Comparison of ENCODE assay signal across 17 mouse cellular contexts in the genomic region with DNA sequence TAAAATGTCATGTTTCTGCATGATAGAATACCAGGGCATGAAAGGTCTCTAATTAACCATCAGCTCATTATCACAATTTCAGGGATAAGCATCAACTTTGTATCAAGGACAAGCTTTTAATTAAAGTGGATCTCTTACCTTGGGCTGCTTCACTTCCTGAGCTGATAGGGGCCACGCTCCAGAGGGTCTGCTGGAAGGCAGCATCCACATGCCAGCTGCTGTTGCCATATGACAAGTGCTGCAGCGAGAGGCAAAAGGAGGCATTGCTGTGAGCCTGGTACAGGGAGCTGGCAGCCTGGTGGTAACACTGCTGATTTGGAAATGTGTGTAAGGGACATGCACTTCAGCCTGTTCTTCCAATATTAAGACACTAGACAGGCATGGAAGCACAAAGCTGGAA.
DNase-seq lines count a peak whose midpoint lies in the region; ATAC-seq and TF ChIP-seq lines count a peak whose summit lies in the region.
"Had no signal": no experiment of that assay in that cellular context is flagged by ENCODE, and none has a peak within 500 bp of the region (broad histone marks: within the 10 kb centered on the region; RNA-seq: fewer than 3 reads in every experiment).

No protein-coding gene starts in this region.

- 47% methylated on average over 2 of the region's 2 CpGs for WGBS in forebrain, embryonic 16.5 days
- WGBS in forebrain, postnatal 0 days, result 62% methylated on average over 2 of the region's 2 CpGs

- H3K9ac ChIP-seq in forebrain, embryonic 16.5 days (replicated peaks; ENCODE audit: low read depth, low read length), result no peak overlapping the region
- no peak overlapping the region for H3K9ac ChIP-seq in forebrain, postnatal 0 days
- H3K9ac ChIP-seq: embryonic facial prominence, embryonic 15.5 days; limb, embryonic 13.5 days; liver, embryonic 13.5 days; lung, embryonic 14.5 days; stomach, embryonic 15.5 days had no signal

- H3K4me2 ChIP-seq in forebrain, embryonic 16.5 days (ENCODE audit: low read length), result no peak overlapping the region
- H3K4me2 ChIP-seq in forebrain, postnatal 0 days (ENCODE audit: low read depth), result no peak overlapping the region
- H3K4me2 ChIP-seq: embryonic facial prominence, embryonic 15.5 days; limb, embryonic 13.5 days; liver, embryonic 13.5 days; lung, embryonic 14.5 days; stomach, embryonic 15.5 days had no signal

- no peak overlapping the region for H3K4me3 ChIP-seq in forebrain, embryonic 16.5 days (replicated peaks; ENCODE audit: low read length)
- no peak overlapping the region for H3K4me3 ChIP-seq in forebrain, postnatal 0 days (ENCODE audit: low read depth, low read length)
- H3K4me3 ChIP-seq in layer of hippocampus, adult 2 months, result no peak overlapping the region
- peak overlapping the region; percentile 49; the same call in 1 of the 2 replicates for H3K4me3 ChIP-seq in testis, adult 2 months (ENCODE audit: control insufficient read depth, low read depth, low read length)
- H3K4me3 ChIP-seq: embryonic facial prominence, embryonic 15.5 days; heart, embryonic 10.5 days; limb, embryonic 13.5 days; liver, embryonic 13.5 days; midbrain, embryonic 10.5 days; stomach, embryonic 15.5 days had no signal

- no peaks in the 10 kb centered on the region for H3K9me3 ChIP-seq in forebrain, embryonic 16.5 days (ENCODE audit: control insufficient read depth, low read length)
- no peaks in the 10 kb centered on the region for H3K9me3 ChIP-seq in forebrain, postnatal 0 days (ENCODE audit: low read length)
- H3K9me3 ChIP-seq: embryonic facial prominence, embryonic 15.5 days; heart, embryonic 10.5 days; limb, embryonic 13.5 days; liver, embryonic 13.5 days; midbrain, embryonic 10.5 days; stomach, embryonic 15.5 days had no signal

- no peaks in the 10 kb centered on the region for H3K27me3 ChIP-seq in forebrain, embryonic 16.5 days (replicated peaks; ENCODE audit: control insufficient read depth, insufficient read depth, low read length)
- H3K27me3 ChIP-seq in forebrain, postnatal 0 days (ENCODE audit: insufficient read depth, low read length), result no peaks in the 10 kb centered on the region
- H3K27me3 ChIP-seq in testis, adult 2 months (ENCODE audit: control insufficient read depth, insufficient read depth, low read length), result no peaks in the 10 kb centered on the region
- H3K27me3 ChIP-seq: embryonic facial prominence, embryonic 15.5 days; limb, embryonic 13.5 days; liver, embryonic 13.5 days; stomach, embryonic 15.5 days had no signal

- TF ChIP-seq POLR2A in testis, adult 2 months (IDR thresholded peaks at IDR 0.05; ENCODE audit: control insufficient read depth, low read depth, low read length), result no peak

- no peaks in the 10 kb centered on the region for H3K4me1 ChIP-seq in forebrain, embryonic 16.5 days (replicated peaks; ENCODE audit: control insufficient read depth, insufficient read depth, low read length)
- no peaks in the 10 kb centered on the region for H3K4me1 ChIP-seq in forebrain, postnatal 0 days (ENCODE audit: insufficient read depth)
- H3K4me1 ChIP-seq in testis, adult 2 months (ENCODE audit: control insufficient read depth, insufficient read depth, low read length), result no peaks in the 10 kb centered on the region
- H3K4me1 ChIP-seq: embryonic facial prominence, embryonic 15.5 days; heart, embryonic 10.5 days; limb, embryonic 13.5 days; liver, embryonic 13.5 days; midbrain, embryonic 10.5 days; stomach, embryonic 15.5 days had no signal

- peak; percentile 43; the same call in 1 of the 2 replicates for ATAC-seq in forebrain, embryonic 16.5 days
- ATAC-seq in forebrain, postnatal 0 days, result no peak

- no peak overlapping the region for H3K27ac ChIP-seq in forebrain, embryonic 16.5 days (ENCODE audit: low read length)
- H3K27ac ChIP-seq in forebrain, postnatal 0 days (ENCODE audit: low read depth, low read length), result no peak overlapping the region
- peak overlapping the region; percentile 69 for H3K27ac ChIP-seq in layer of hippocampus, adult 2 months
- H3K27ac ChIP-seq in testis, adult 2 months (ENCODE audit: control insufficient read depth, insufficient read depth, low read depth, low read length), result no peak overlapping the region
- H3K27ac ChIP-seq: embryonic facial prominence, embryonic 15.5 days; heart, embryonic 10.5 days; limb, embryonic 13.5 days; liver, embryonic 13.5 days; midbrain, embryonic 10.5 days; stomach, embryonic 15.5 days had no signal

- no peak for DNase-seq in forebrain, postnatal 0 days
- peak in 1 of 2 experiments; percentile 40 for DNase-seq in layer of hippocampus, adult 2 months (ENCODE audit: low spot score in 2 of 2)
- DNase-seq in layer of hippocampus, postnatal 10 days (ENCODE audit: low spot score in 2 of 2), result no peak
- no peak for DNase-seq in testis, postnatal 10 days (ENCODE audit: low spot score)
- DNase-seq in adrenal gland, postnatal 4 days (ENCODE audit: low spot score in 2 of 2), result no peak
- DNase-seq: gastrocnemius, postnatal 36 days; kidney, adult 11 months; liver, embryonic 13.5 days; lung, postnatal 36 days had no signal

- H3K36me3 ChIP-seq in forebrain, embryonic 16.5 days (ENCODE audit: control insufficient read depth, insufficient read depth), result no peaks in the 10 kb centered on the region
- no peaks in the 10 kb centered on the region for H3K36me3 ChIP-seq in forebrain, postnatal 0 days (ENCODE audit: insufficient read depth)
- no peaks in the 10 kb centered on the region for H3K36me3 ChIP-seq in testis, adult 2 months (ENCODE audit: control insufficient read depth, insufficient read depth, low read length)
- H3K36me3 ChIP-seq: embryonic facial prominence, embryonic 15.5 days; limb, embryonic 13.5 days; liver, embryonic 13.5 days; midbrain, embryonic 10.5 days; stomach, embryonic 15.5 days had no signal

- no peak for TF ChIP-seq CTCF in forebrain, postnatal 0 days (IDR thresholded peaks at IDR 0.05; ENCODE audit: low read depth)
- TF ChIP-seq CTCF in layer of hippocampus, adult 2 months (conservative IDR thresholded peaks at IDR 0.05), result no peak; the same call in 1 of the 2 replicates
- no peak for TF ChIP-seq CTCF in testis, adult 2 months (IDR thresholded peaks at IDR 0.05; ENCODE audit: control insufficient read depth, insufficient read depth, insufficient replicate concordance, low read depth, low read length)
